Mouse (Mus musculus): Measurements from ENCODE around the gene Gm20683. TPM values are rescaled to one million over a fixed set of nuclear protein-coding genes. Genes with fewer than 3 reads are reported as not detected.
"Not testable (repeated sequence)": the region's sequence is repeated elsewhere in the genome, so short reads cannot be mapped to it uniquely, and the experiment has no call there.

Gene Gm20683
- polyA plus RNA-seq, 1 experiment from 2014 or later, result 3.9 TPM

GRCm38 (mm10) chr17:25871566-25871965 lies 30.0 kb upstream of the Gm20683 start:
- not testable (repeated sequence) for H3K27me3 ChIP-seq (replicated peaks); H3K27ac ChIP-seq; H3K4me3 ChIP-seq; H3K36me3 ChIP-seq; ATAC-seq (ENCODE audit: low FRiP score, low read depth); H3K9ac ChIP-seq; H3K9me3 ChIP-seq; H3K4me2 ChIP-seq (replicated peaks)
- peaks cover 24% of the 10 kb centered on the region for H3K4me1 ChIP-seq

- Histone ChIP-seq H3K27me3 (replicated peaks) (no peaks in the 10 kb centered on the region), H3K36me3 (no peaks in the 10 kb centered on the region), H3K27ac (no peak overlapping the region), H3K4me1 (peaks cover 15% of the 10 kb centered on the region), H3K4me2 (replicated peaks) (no peak overlapping the region), H3K9ac (no peak overlapping the region), H3K4me3 (no peak overlapping the region), H3K9me3 (no peaks in the 10 kb centered on the region)
- WGBS, result 88% methylated on average over 2 of the region's 2 CpGs
- ATAC-seq (ENCODE audit: low FRiP score, low read depth), result no peak
Measured at GRCm38 (mm10) chr17:25869954-25870353, 28.4 kb upstream of the Gm20683 start.

GRCm38 (mm10) chr17:25869498-25869897 lies 27.9 kb upstream of the Gm20683 start:
- Histone ChIP-seq H3K27ac (no peak overlapping the region), H3K4me3 (no peak overlapping the region), H3K9ac (no peak overlapping the region), H3K36me3 (no peaks in the 10 kb centered on the region), H3K4me2 (replicated peaks) (no peak overlapping the region), H3K4me1 (peaks cover 15% of the 10 kb centered on the region), H3K9me3 (no peaks in the 10 kb centered on the region), H3K27me3 (replicated peaks) (no peaks in the 10 kb centered on the region)
- no peak for ATAC-seq (ENCODE audit: low FRiP score, low read depth)
- WGBS, result 94% methylated on average over 8 of the region's 8 CpGs

GRCm38 (mm10) chr17:25868601-25869191 lies 27.1 kb upstream of the Gm20683 start, which contains the start of gene Mcrip2:
Gene Mcrip2 (minus strand): TSS chr17:25868764.
- Histone ChIP-seq H3K4me3 (peak within 1 kb of the TSS; percentile 84), H3K9me3 (no peaks in the 10 kb centered on the region), H3K9ac (peak within 1 kb of the TSS; percentile 69), H3K4me2 (replicated peaks) (peak within 1 kb of the TSS; percentile 99), H3K27ac (no peak within 1 kb of the TSS), H3K4me1 (peaks cover 15% of the 10 kb centered on the region), H3K36me3 (no peaks in the 10 kb centered on the region), H3K27me3 (replicated peaks) (no peaks in the 10 kb centered on the region)
- peak; percentile 87 for ATAC-seq (ENCODE audit: low FRiP score, low read depth)
- WGBS, result under 1% methylated on average over 24 of the region's 24 CpGs

- Histone ChIP-seq H3K27ac (no peak overlapping the region), H3K9ac (peak overlapping the region; percentile 69), H3K27me3 (replicated peaks) (no peaks in the 10 kb centered on the region), H3K4me2 (replicated peaks) (peak overlapping the region; percentile 99), H3K4me3 (peak overlapping the region; percentile 84), H3K4me1 (peaks cover 15% of the 10 kb centered on the region), H3K9me3 (no peaks in the 10 kb centered on the region), H3K36me3 (no peaks in the 10 kb centered on the region)
- peak; percentile 54 for ATAC-seq (ENCODE audit: low FRiP score, low read depth)
- 1% methylated on average over 42 of the region's 42 CpGs for WGBS
Measured at GRCm38 (mm10) chr17:25867836-25868600, 26.5 kb upstream of the Gm20683 start.

GRCm38 (mm10) chr17:25867509-25867835 lies 25.9 kb upstream of the Gm20683 start:
- Histone ChIP-seq H3K4me2 (replicated peaks) (peak overlapping the region; percentile 99), H3K36me3 (no peaks in the 10 kb centered on the region), H3K27me3 (replicated peaks) (no peaks in the 10 kb centered on the region), H3K4me3 (peak overlapping the region; percentile 84; the same call in 1 of the 2 replicates), H3K4me1 (peaks cover 15% of the 10 kb centered on the region), H3K9me3 (no peaks in the 10 kb centered on the region), H3K27ac (no peak overlapping the region), H3K9ac (no peak overlapping the region)
- ATAC-seq (ENCODE audit: low FRiP score, low read depth), result no peak
- 12% methylated on average over 7 of the region's 7 CpGs for WGBS

GRCm38 (mm10) chr17:25866172-25866571 lies 24.6 kb upstream of the Gm20683 start:
- 87% methylated on average over 3 of the region's 3 CpGs for WGBS
- no peak overlapping the region for H3K27ac ChIP-seq
- no peak overlapping the region for H3K9ac ChIP-seq
- peaks cover 26% of the 10 kb centered on the region for H3K4me1 ChIP-seq
- no peaks in the 10 kb centered on the region for H3K36me3 ChIP-seq
- no peak for ATAC-seq (ENCODE audit: low FRiP score, low read depth)
- no peaks in the 10 kb centered on the region for H3K9me3 ChIP-seq
- no peak overlapping the region for H3K4me2 ChIP-seq (replicated peaks)
- no peak overlapping the region for H3K4me3 ChIP-seq
- no peaks in the 10 kb centered on the region for H3K27me3 ChIP-seq (replicated peaks)

- no peaks in the 10 kb centered on the region for H3K9me3 ChIP-seq
- no peak overlapping the region for H3K27ac ChIP-seq
- no peak for ATAC-seq (ENCODE audit: low FRiP score, low read depth)
- H3K27me3 ChIP-seq (replicated peaks), result no peaks in the 10 kb centered on the region
- no peak overlapping the region for H3K4me3 ChIP-seq
- H3K36me3 ChIP-seq, result no peaks in the 10 kb centered on the region
- H3K9ac ChIP-seq, result no peak overlapping the region
- WGBS, result 90% methylated on average over 11 of the region's 11 CpGs
- no peak overlapping the region for H3K4me2 ChIP-seq (replicated peaks)
- peaks cover 35% of the 10 kb centered on the region for H3K4me1 ChIP-seq
Measured at GRCm38 (mm10) chr17:25865288-25865687, 23.7 kb upstream of the Gm20683 start.

- H3K4me3 ChIP-seq, result no peak overlapping the region
- WGBS, result 95% methylated on average over 14 of the region's 14 CpGs
Measured at GRCm38 (mm10) chr17:25864311-25864710, 22.7 kb upstream of the Gm20683 start.

GRCm38 (mm10) chr17:25863681-25864080 lies 22.1 kb upstream of the Gm20683 start:
- Histone ChIP-seq H3K27ac (no peak overlapping the region), H3K4me3 (no peak overlapping the region), H3K4me1 (peaks cover 39% of the 10 kb centered on the region), H3K4me2 (replicated peaks) (no peak overlapping the region), H3K36me3 (no peaks in the 10 kb centered on the region), H3K9ac (no peak overlapping the region), H3K9me3 (no peaks in the 10 kb centered on the region), H3K27me3 (replicated peaks) (no peaks in the 10 kb centered on the region)
- no peak for ATAC-seq (ENCODE audit: low FRiP score, low read depth)
- 91% methylated on average over 6 of the region's 6 CpGs for WGBS

More at GRCm38 (mm10) chr17:25864311-25864710, 22.7 kb upstream of the Gm20683 start:
- H3K27ac ChIP-seq, result no peak overlapping the region
- peaks cover 44% of the 10 kb centered on the region for H3K4me1 ChIP-seq
- no peak overlapping the region for H3K4me2 ChIP-seq (replicated peaks)
- no peak overlapping the region for H3K9ac ChIP-seq
- H3K9me3 ChIP-seq, result no peaks in the 10 kb centered on the region
- no peak for ATAC-seq (ENCODE audit: low FRiP score, low read depth)
- no peaks in the 10 kb centered on the region for H3K36me3 ChIP-seq
- no peaks in the 10 kb centered on the region for H3K27me3 ChIP-seq (replicated peaks)

- 13% methylated on average over 6 of the region's 6 CpGs for WGBS
- Histone ChIP-seq H3K27me3 (replicated peaks) (no peaks in the 10 kb centered on the region), H3K4me1 (peaks cover 29% of the 10 kb centered on the region), H3K4me2 (replicated peaks) (peak overlapping the region; percentile 86), H3K36me3 (no peaks in the 10 kb centered on the region), H3K9ac (peak overlapping the region; percentile 87), H3K27ac (peak overlapping the region; percentile 50; the same call in 1 of the 2 replicates), H3K9me3 (no peaks in the 10 kb centered on the region), H3K4me3 (peak overlapping the region; percentile 58)
- ATAC-seq (ENCODE audit: low FRiP score, low read depth), result peak; percentile 32; the same call in 1 of the 2 replicates
Measured at GRCm38 (mm10) chr17:25861704-25862612, 20.4 kb upstream of the Gm20683 start.
